Mouse (Mus musculus) neutrophil, adult 5-6 weeks (primary cell): ENCODE measurements around the gene Gm20388. TPM values are rescaled to one million over a fixed set of nuclear protein-coding genes. Genes with fewer than 3 reads are reported as not detected.
"Not testable (repeated sequence)": the region's sequence is repeated elsewhere in the genome, so short reads cannot be mapped to it uniquely, and the experiment has no call there.

ENCODE experiments used
- ATAC-seq: fragments of 151-379, 151-347 bp; 2 replicates; pipeline ENCODE4 v1.8.0; 2017; ENCODE audit warnings: mild to moderate bottlenecking, moderate TSS enrichment; ENCODE audit not compliant: insufficient number of reproducible peaks, poor library complexity, low FRiP score, severe bottlenecking; ENCODE audit errors: extremely low read depth
- total RNA-seq: library from RNA; stranded (forward); fragments of 200-1000 nt; gene quantifications from 2 replicates; pipeline ENCODE4 v1.2.3, GENCODE M21; 2017

The Gm20388 gene
- total RNA-seq, 1 experiment from 2014 or later, result 10.8 TPM

GRCm38 (mm10) chr8:121125311-121125876 is 1214.8 kb downstream of the Gm20388 start:
- no peak for ATAC-seq

GRCm38 (mm10) chr8:121126191-121126590 is 1215.5 kb downstream of the Gm20388 start:
- no peak for ATAC-seq

- ATAC-seq, result no peak
Observed at GRCm38 (mm10) chr8:121126694-121127093, 1216.1 kb downstream of the Gm20388 start.

GRCm38 (mm10) chr8:121127291-121127701 is 1216.7 kb downstream of the Gm20388 start:
- no peak for ATAC-seq

GRCm38 (mm10) chr8:121127756-121128375 is 1217.2 kb downstream of the Gm20388 start, which contains the start of gene Foxl1:
Gene Foxl1 (plus strand): TSS chr8:121127940.
- no peak for ATAC-seq

- ATAC-seq, result no peak
Observed at GRCm38 (mm10) chr8:121128531-121129264, 1218.1 kb downstream of the Gm20388 start.

- no peak for ATAC-seq
Observed at GRCm38 (mm10) chr8:121129265-121129940, 1218.8 kb downstream of the Gm20388 start.

GRCm38 (mm10) chr8:121130522-121130921 is 1219.9 kb downstream of the Gm20388 start:
- no peak for ATAC-seq

GRCm38 (mm10) chr8:121132961-121133513 is 1222.4 kb downstream of the Gm20388 start:
- ATAC-seq, result no peak

GRCm38 (mm10) chr8:121134102-121134501 is 1223.5 kb downstream of the Gm20388 start:
- ATAC-seq, result no peak

- no peak for ATAC-seq
Observed at GRCm38 (mm10) chr8:121134512-121134911, 1223.9 kb downstream of the Gm20388 start.

GRCm38 (mm10) chr8:121136856-121137255 is 1226.2 kb downstream of the Gm20388 start:
- ATAC-seq, result no peak

- ATAC-seq, result not testable (repeated sequence)
Observed at GRCm38 (mm10) chr8:121145457-121146134, 1235.0 kb downstream of the Gm20388 start.

- ATAC-seq, result no peak
Observed at GRCm38 (mm10) chr8:121148573-121149083, 1238.0 kb downstream of the Gm20388 start.

GRCm38 (mm10) chr8:121152394-121152793 is 1241.8 kb downstream of the Gm20388 start:
- no peak for ATAC-seq

GRCm38 (mm10) chr8:121156990-121157491 is 1246.4 kb downstream of the Gm20388 start:
- ATAC-seq, result no peak

- no peak for ATAC-seq
Observed at GRCm38 (mm10) chr8:121158812-121159211, 1248.2 kb downstream of the Gm20388 start.

- ATAC-seq, result no peak
Observed at GRCm38 (mm10) chr8:121161437-121161836, 1250.8 kb downstream of the Gm20388 start.
